Mouse (Mus musculus) ES-E14 (cell line): ENCODE results near the gene Hdac9.

Experiments
- CHD2 ChIP-seq: IDR thresholded peaks from 2 replicates; pipeline ENCODE4 v1.6.1; 2014; ENCODE audit warnings: mild to moderate bottlenecking, low read depth, low read length, inconsistent platforms
- HCFC1 ChIP-seq: IDR thresholded peaks from 2 replicates; pipeline ENCODE4 v1.6.1; 2012; ENCODE audit warnings: low read length, inconsistent platforms, borderline replicate concordance; ENCODE audit not compliant: insufficient read depth
- MAFK ChIP-seq: IDR thresholded peaks from 2 replicates; pipeline ENCODE4 v1.6.1; 2014; ENCODE audit warnings: mild to moderate bottlenecking, low read depth, low read length, inconsistent platforms; ENCODE audit not compliant: insufficient read depth
- ZNF384 ChIP-seq: IDR thresholded peaks from 2 replicates; pipeline ENCODE4 v1.6.1; 2012; ENCODE audit warnings: low read depth, low read length, inconsistent platforms

- TF ChIP-seq ZNF384 (no peak), MAFK (no peak), CHD2 (no peak), HCFC1 (no peak)
Observed at GRCm38 (mm10) chr12:34287218-34287617, 629.7 kb downstream of the Hdac9 start.
